Mouse (Mus musculus) liver, adult (tissue): ENCODE data around the gene Rtl6.

ENCODE experiments used
- GATA4 ChIP-seq: IDR thresholded peaks from 2 replicates; pipeline ENCODE4 v1.6.1; 2014; ENCODE audit warnings: mild to moderate bottlenecking, low read length; ENCODE audit not compliant: insufficient replicate concordance

Rtl6 gene

GRCm38 (mm10) chr15:84512626-84513296 lies 44.9 kb downstream of the Rtl6 start:
- TF ChIP-seq GATA4 = no peak

GRCm38 (mm10) chr15:84509981-84510380 lies 47.6 kb downstream of the Rtl6 start:
- TF ChIP-seq GATA4 = no peak

GRCm38 (mm10) chr15:84509161-84509560 lies 48.5 kb downstream of the Rtl6 start:
- TF ChIP-seq GATA4 = no peak

- TF ChIP-seq GATA4 = no peak
Measured at GRCm38 (mm10) chr15:84506026-84506425, 51.6 kb downstream of the Rtl6 start.

- no peak for TF ChIP-seq GATA4
Measured at GRCm38 (mm10) chr15:84504895-84505294, 52.7 kb downstream of the Rtl6 start.
